Mouse (Mus musculus): ENCODE measurements at regions not wholly inside any gene's neighbourhood (a gene's known extent, or its start where the extent isn't known, plus 50 kb on each side); places are given as distances from the start of the nearest gene placed in this dataset.
A peak's percentile ranks its signal among the peaks of the same experiment; 100 is the strongest.
"Not testable (repeated sequence)": the region's sequence is repeated elsewhere in the genome, so short reads cannot be mapped to it uniquely, and the experiment has no call there.

DNA sequence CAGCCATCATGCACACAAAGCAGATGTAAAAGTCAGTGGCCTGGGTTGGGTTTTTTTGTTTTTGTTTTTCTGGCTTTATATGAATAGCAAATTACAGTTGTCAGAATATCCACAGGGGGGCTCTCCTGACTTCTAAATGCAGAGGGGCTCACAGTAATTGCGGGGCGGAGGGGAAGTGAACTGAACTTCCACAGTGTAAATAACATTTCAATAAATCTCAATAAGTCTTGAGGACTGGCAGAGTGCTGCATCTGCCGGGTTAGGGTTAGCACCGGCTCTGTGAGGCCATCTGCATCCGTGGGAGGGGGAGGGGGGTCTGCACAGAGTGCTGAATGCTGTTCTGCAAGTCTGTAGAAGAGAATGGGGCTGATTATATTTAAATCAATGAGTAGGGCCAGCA lies 50.3 kb upstream of the Arl4c start:
- peak; percentile 28 for DNase-seq

DNA sequence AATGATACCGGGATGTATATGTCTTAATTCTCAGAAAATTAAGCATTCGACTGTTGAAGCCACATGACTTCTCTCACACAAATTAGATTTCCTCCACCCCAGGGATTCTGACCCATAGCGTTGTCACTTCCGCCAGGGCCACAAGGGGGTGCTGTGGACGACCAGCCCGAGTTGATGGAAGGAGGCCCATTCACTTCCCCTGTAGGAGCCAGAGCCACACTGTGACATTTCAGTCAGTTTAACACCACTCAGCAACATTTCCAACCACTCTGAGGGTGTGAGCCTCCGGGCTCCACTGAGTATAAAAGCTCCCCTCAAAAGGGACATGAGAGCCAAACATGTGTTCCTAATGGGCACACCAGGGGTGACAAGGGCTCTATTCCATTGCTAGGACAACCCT lies 54.6 kb upstream of the Arl4c start:
- DNase-seq: peak; percentile 59

DNA sequence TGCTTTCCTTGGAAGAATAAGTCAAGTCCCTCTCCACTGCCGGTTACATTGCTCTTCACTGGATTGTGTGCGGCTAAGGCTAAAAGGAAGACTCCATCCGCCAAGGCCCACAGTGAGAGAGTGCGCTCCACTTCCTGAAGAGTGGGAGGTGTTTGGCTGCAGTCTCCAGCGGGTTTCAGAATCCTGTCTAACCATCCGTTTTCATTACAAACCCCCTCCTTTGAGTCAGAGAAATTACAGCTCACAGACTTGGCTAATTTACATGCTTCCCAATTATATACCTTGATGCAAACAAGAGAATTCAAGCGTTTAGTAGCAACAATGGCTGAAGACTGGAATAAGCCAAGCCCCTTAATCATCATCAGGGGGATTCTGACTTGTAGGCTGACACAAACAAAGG lies 55.1 kb upstream of the Arl4c start:
- peak; percentile 17 for DNase-seq

DNA sequence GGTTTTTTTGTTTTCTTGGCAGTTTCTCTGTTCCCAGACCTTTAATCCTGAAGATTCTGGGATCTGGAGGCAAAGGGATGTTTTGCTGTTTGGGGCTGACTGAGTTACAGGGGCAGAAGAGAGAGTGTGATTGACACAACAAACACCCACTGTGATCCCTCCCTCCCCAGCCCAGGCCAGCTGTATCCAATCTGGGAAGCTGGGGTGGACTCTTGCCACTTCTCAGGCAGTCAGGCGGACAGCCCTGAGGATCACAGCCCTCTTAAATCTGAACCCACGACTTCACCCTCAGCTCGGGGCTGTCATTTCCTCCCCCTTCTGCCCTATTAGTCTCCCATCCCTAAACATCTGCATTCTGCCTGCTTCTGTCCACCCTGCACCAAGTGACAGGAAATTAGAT lies 55.7 kb upstream of the Arl4c start:
- DNase-seq: peak; percentile 22

DNA sequence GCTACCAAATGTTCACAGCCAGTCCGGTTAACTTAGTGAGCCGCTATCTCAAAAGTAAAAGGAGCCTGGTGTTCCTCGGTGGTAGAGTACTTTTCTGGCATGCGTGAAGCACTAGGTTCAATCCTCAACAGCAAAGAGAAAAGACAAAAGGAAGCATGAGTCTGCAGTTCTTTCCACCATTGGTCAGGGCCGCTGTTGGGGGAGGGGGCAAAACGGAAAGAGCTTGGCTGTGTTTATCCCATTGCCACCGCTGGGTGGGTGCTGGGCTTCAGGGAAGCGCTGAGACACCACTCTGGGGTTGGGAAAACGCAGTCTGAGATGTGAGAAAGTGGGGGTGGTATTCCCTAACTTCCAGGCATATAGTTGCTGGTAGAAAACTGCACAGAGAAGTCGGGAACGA lies 58.6 kb upstream of the Arl4c start:
- DNase-seq: no peak

DNA sequence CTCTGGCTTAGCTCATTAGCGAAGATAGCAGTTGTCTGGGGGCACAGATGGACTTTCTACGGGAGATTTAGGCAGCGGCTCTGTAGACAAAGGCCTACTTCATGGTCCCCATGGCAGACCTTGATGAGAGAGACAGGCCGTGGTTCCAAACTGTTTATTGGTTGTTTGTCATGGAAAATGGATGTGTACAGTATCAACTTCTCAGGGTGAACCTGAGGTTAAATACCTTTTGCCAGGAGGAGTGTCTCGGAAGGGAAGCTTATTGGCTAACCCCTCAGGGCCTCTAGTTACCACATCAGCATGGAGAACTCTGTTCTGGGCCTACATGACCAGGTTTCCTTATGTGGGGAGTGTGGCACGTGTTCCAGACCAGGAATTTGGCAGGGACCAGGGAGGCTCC lies 59.1 kb upstream of the Arl4c start:
- no peak for DNase-seq

DNA sequence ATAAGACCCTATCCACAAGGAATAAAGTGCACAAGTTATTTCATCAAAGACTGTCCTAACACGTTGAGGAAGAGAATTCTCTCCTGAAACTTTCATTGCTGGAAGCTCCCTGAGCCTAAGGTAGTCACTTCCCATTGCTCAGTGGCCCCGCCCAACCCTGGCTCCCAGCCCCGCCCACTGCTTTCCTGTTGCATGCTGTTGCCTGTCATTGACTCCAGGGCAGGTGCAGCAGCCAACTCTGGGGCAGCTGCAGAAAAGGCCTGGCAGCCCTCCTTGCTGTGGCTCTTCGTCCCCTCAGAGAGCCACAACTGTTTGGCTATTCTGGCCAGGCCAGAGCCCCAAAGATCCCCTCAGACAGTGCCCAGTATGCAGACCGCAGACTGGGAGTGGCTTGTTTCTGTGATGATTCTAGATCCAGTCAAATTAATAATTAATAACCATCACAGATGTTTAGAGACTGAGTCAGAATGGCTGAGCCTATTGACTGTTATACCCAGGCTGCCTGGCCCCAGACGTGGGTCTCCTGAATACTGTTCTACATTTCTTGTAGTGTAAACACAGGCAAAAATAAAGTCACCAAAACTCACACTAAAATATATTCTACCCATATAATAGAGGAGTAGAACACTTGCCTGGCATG lies 61.8 kb upstream of the Arl4c start:
- no peak for DNase-seq

DNA sequence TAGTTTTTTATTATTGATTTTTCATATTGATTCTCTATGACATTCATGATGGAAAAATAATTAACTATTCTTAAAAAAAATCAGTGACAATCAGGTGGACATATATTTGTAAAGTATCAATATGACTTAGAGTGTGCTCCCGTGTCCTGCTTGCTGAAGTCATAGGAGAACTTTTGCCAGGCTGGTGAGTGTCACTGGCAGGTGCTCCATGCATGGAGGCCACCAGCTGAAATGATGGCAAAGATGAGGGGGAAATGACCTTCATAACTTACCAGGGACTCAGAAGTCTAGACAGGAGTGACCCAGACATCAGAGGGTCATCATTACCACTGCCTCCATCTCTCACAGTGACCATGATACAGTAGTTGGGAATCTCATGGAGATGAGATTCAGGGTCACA lies 62.5 kb upstream of the Arl4c start:
- no peak for DNase-seq

DNA sequence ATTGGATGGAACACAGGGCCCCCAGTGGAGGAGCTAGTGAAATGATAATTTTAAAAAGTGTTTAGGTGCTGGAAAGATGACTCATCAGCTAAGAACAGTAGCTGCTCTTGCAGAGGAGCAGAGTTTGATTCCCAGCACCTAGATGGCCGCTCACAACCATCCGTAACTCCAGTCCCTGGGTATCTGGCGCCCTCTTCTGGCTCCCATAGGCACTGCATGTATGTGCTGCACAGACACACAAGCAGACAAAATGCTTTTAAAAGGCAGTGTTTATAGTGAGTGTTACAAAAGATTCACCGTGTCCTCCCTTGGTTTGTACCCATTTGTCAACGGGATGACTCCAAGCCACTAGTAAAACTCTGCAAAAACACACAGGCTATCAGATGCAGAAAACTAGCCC lies 75.0 kb upstream of the Arl4c start:
- DNase-seq: no peak

DNA sequence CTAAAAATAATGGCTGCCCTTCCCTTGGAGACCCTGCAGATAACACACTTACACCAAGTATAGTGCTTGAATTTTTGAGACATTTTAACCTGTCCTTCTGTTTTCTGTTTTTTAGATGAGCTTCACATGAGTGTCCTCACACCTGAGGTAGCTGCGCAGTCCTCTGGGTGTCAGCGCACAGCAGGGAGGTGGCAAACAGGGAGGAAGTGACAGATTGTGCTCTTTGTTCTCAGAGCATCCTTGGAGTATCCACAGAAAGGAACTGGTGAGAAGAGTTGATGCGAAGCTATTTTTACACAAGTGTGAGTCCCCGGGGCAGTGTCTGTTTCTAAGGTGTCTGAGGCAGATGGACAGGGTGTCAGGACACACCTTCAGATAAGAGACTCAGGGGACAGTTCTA lies 78.2 kb upstream of the Arl4c start:
- no peak for DNase-seq

DNA sequence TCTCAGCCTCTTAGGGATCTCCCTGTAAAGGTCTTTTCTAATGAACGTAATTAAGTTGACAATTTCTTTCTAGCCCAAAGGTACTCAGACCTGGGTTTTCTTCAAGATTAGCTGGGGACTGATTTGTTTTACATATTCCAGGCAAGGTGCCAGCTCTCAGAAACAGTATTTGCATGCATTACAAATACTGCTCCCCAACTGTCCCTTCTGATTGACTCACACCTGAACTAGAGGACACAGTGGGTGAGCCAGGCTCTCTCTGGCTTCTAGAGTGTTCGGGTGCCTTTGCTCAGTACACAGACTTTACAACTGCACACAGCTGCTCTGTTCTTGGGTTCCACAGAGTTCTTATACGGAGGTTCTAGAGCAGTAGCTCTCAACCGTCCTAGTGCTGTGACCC lies 81.1 kb upstream of the Arl4c start:
- no peak for DNase-seq

DNA sequence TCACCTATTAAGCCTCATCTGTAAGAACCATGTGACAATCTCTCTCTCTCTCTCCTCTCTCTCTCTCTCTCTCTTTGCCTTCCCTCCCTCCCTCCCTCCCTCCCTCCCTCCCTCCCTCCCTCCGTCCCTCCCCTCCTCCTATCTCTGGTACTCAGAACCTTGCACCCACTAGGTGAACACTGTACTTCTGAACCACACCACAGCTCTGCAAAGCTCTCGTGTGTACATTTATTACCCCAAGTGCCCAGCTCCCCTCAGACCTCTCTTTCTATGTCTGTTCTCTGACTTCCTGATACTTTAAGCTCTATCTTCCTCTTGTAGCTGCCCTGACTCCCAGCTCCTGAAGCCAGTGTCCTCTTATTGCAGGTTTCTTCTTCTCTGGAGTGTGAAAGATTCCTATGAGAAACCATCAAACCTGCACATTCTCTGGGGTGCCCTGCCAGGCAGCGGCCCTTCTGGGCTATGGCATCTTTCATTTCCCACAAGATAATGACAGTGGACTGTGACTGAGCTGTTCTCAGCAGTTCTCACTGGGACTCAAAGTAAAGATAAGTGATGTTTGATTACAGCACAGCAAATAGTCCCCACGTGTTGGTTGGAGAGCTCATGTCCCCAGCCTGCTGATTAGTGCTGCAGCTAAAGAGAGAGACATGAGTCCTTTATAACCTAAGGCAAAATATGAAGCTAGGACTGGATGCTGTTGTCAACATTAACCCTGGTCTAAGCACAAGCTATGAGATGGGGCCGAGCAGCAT lies 83.0 kb upstream of the Arl4c start:
- DNase-seq: no peak

DNA sequence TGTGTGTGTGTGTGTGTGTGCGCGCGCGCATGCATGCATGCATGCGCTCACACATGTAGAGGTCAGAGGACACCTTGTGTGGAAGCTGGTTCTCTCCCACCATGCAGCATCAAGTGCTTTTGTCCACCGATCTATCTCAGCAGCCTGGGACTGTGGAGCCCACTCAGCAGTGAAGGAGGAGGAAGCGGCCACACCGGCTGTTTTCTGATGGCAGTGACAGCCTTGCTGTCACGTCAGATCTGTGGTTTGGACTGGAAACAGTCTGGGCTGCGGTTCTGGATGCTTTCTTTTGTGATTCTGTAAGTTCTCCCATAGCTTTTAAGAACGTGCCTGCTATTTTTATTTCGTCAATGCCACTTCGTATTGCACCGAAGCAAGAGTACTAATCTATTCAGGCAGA lies 84.0 kb upstream of the Arl4c start:
- DNase-seq: no peak

DNA sequence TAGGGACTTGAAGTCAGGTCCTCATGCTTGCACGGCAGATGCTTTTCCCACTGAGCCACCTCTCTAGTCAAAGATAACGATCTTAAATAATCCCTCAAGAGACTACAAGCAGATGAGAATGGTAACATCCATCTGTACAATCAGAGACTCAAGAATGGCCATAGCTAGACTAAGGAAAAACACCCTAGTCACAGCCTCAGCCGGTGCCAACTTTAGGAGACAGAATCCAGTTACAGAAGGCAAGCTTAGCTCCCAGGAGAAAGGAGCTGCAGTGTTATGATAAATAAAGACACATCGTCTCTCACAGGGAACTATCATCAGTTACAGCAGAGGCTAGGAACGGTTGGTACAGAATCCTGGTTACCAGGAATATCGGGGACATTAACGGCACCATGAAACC lies 88.7 kb upstream of the Arl4c start:
- no peak for DNase-seq

DNA sequence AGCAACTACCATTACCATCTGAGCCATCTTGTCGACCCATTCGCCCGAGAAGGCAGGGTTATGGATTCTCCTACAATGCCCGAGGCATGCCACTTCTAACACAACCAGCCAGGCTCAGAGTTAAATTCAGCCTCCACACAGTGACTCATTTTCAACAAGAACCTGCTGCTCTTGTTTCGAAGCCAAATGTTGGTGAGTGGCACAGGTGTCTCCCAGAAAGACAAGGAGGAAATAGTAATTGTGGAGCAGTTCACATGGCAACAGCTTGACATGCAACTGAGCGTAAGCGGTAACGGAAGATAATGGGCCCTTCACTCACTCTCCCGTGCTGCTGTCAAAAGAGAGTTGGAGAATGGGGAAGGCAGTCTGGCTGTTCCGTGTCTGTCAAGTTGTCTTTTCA lies 92.9 kb upstream of the Arl4c start:
- DNase-seq: no peak

DNA sequence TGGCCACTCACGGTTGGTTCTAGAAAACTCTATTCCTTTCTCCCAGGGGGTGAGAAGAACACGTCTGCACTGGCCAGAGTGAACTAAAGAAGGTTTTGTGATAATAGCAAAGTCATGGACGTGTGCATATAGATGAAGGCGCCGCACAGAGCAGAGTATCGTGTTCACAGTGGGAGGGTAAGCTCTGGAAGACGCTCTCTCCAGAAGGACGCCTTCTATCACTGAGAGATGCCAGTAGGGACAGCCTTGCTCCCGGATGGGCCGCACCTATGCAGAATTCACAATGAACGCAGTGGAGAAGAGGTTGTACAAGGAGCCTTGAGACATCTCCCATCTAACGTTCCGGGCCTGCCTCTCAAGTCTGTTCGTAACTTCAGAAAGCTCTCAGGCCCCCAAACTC lies 96.5 kb upstream of the Arl4c start:
- no peak for DNase-seq

DNA sequence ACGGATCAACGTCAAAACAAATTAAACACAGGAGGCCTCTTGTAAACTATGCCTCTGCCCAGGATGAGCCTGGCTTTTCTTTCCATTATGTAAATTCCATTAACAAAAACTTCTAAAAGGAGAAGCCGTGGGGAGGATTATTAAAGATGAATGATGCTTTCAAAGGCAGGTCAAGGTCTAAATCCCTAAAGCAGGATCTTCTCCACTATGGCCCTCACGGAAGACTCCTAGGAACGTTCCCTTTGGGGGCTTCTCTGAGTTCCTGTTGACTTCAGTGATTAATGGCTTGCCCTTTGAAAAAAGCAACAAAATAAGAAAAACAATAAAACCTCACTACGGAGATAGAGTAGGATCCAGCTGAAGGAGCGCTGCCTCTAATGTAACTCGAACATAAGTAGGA lies 96.9 kb upstream of the Arl4c start:
- no peak for DNase-seq

DNA sequence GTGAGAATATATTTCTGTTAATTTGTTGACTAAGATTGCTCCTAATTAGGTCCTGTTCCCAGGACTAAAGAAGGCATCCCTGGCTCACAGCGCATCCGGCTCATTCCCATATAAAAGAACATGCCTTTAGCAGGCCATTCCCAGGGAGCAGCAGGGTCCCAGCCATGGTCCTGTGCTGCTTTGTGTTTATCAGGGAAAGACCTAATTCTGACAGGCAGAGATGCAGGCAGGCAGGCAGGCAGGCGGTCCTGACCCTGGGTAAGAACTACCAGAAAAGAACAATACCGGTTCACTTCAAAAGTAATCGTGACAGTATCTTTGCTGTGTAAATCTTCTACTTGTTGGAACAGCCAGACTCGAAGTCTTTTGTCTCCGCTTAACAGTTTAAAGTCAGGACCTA lies 97.3 kb upstream of the Arl4c start:
- DNase-seq: no peak

DNA sequence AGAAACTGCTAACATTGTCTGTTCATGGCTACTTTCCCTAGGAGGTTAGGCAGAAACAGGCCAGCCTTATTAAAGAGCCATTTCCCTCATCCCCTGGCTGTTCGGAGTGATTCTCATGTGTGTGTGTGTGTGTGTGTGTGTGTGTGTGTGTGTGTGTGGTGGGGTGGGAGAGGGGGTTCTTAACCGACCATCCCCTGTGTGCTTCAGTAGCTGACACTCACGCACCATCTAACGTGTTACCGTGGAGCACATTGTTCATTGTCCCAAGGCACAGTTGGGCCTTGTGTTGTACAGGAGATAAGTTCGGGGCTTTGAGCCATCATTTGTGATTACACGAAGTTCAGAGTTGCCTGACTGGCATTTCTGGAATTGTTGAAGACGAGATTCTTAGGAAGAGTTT lies 97.8 kb upstream of the Arl4c start:
- no peak for DNase-seq

DNA sequence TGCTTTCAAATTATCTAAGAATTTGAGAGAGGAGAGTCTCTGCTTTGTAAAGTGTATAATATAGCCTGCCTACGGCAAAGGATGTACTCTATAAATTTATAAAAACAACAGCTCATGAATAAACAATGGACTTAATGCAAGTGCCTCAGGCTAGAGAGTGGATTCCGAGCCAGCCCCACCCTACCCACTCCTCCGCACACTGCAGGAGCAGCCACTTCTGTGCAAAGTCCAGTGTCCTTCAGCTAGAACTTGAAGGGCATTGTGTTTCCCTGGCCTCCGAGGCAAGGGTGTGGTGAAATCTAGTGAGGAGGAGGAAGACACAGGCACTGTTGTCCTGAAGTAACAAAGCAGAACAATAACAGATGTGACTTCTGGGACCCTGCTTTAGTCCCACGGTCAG lies 98.4 kb upstream of the Arl4c start:
- peak; percentile 33 for DNase-seq

DNA sequence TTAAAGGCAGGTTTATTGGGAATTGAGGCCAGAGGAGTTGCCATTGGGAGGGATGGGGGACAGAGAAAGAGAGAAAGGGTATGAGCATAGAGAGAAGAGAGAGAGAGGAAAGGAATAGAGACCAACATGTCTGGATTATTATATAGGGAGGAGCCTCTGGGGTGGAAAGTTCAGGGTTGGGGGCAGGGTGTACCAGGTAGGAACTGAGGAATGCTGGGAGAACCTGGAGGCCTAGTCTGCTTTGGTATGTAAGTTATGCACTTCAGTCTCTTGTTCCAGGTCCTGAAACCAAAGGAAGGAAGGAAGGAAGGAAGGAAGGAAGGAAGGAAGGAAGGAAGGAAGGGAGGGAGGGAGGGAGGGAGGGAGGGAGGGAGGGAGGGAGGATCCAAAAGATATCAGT lies 99.1 kb upstream of the Arl4c start:
- not testable (repeated sequence) for DNase-seq

DNA sequence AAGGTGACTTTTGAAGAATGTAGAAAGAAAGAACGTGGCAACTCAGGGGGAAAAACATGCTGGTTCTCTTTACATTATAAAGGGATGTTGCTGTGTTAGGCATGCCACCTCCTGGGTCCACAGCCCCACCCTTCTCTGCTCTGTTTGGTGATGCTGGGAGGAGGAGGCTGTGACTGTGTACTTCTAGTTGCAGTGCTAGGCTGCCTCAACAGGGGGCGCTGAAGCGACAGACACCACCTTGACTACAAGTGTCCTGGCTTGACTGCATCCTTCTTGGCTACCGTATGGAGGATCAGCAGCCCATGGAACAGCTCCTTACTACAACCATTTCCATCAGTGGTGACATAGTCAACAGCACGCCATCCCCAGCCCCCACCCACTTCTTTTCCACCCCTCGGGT lies 104.9 kb upstream of the Arl4c start:
- peak; percentile 27 for DNase-seq

DNA sequence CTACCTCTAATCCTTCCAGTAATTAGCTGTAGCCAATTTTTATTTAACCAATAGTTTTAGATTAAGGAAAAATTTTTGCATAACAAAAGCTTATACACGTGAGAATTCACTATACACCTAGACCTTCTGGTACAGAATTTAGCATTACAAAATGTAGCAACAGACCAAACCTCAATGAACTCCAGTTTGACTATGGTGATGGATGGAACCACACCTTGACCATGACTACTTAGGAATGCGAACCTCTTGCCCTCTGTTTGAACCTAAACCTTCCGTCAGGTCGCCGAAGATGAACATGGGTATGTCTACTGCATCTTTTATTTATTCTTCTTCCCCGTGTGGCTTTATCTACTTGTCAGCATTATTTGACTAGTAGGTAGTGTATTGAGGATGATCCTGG lies 105.9 kb upstream of the Arl4c start:
- DNase-seq: no peak

DNA sequence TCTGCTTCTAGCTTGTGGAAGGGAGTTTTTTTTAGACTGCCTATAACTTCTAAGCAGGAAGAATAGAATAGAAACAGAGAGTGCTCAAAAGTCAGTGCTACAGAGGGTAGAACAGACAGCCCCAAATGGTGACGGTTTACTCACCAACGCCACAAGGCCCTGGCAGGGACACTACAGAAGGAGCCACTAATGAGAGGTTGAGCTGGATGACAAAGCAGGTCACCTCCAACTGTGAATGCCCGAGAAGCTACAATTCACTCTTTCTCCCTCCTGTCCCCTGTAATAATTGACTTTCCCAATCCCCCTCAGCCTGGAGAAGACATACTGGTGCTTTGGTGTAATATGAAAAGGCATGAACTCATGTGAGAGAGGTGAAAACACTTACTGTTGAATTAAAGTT lies 106.5 kb upstream of the Arl4c start:
- no peak for DNase-seq

DNA sequence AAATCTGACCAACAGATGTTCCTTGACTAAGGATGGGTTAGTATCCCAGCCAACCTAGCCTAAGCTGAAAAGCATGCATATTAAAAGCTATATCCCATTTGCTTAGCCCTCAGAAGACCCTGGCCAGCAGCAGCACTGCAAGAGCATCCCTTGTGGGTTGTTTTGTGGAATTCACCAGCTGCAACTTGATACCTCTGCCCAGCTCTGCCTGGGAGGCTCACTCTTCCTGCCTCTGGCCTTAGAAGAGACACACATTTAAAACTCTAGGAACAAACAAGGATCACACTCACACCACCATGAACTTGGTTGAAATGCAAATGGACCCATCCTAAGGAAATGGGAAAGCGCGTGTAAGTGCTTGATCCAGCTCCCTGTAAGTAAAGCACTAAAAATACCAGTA lies 107.7 kb upstream of the Arl4c start:
- no peak for DNase-seq
